Mouse (Mus musculus) CH12.LX (cell line): ENCODE measurements around the gene Tspan9.

Experiments used
- BHLHE40 ChIP-seq: IDR thresholded peaks from 2 replicates; pipeline ENCODE4 v1.6.1; 2011; ENCODE audit warnings: mild to moderate bottlenecking, low read depth, low read length, improper control_type of control experiment
- CTCF ChIP-seq, 2 experiments: IDR thresholded peaks in 1 of 2; conservative IDR thresholded peaks in 1 of 2; 2 replicates each; pipeline ENCODE4 v1.5.1; 2011 to 2012; ENCODE audit warnings: low read depth in 2 of 2, low read length in 2 of 2, improper control_type of control experiment in 1 of 2, inconsistent platforms in 1 of 2, mild to moderate bottlenecking in 1 of 2, moderate library complexity in 1 of 2
- ELF1 ChIP-seq: IDR thresholded peaks from 2 replicates; pipeline ENCODE4 v1.6.1; 2014; ENCODE audit warnings: low read depth, mild to moderate bottlenecking, inconsistent platforms, low read length, improper control_type of control experiment
- JUN ChIP-seq: IDR thresholded peaks from 2 replicates; pipeline ENCODE4 v1.6.1; 2011; ENCODE audit warnings: low read depth, mild to moderate bottlenecking, low read length, improper control_type of control experiment, moderate library complexity; ENCODE audit not compliant: insufficient read depth
- MAX ChIP-seq: IDR thresholded peaks from 2 replicates; pipeline ENCODE4 v1.6.1; 2011; ENCODE audit warnings: low read length, improper control_type of control experiment
- POLR2A ChIP-seq: IDR thresholded peaks from 2 replicates; pipeline ENCODE4 v1.6.1; 2011; ENCODE audit warnings: low read depth, mild to moderate bottlenecking, improper control_type of control experiment, low read length
- RCOR1 ChIP-seq: conservative IDR thresholded peaks from 2 replicates; pipeline ENCODE4 v1.6.1; 2012; ENCODE audit warnings: low read depth, mild to moderate bottlenecking, inconsistent platforms, low read length, improper control_type of control experiment
- SIN3A ChIP-seq: IDR thresholded peaks from 2 replicates; pipeline ENCODE4 v1.6.1; 2012; ENCODE audit warnings: low read length, improper control_type of control experiment, inconsistent platforms
- USF1 ChIP-seq: IDR thresholded peaks from 2 replicates; pipeline ENCODE4 v1.6.1; 2014; ENCODE audit warnings: low read depth, mild to moderate bottlenecking, inconsistent platforms, low read length, improper control_type of control experiment

GRCm38 (mm10) chr6:127960203-127960602 lies 183.2 kb downstream of the Tspan9 start:
- TF ChIP-seq JUN (no peak), SIN3A (no peak), POLR2A (no peak), USF1 (no peak), RCOR1 (no peak), MAX (no peak), ELF1 (no peak), BHLHE40 (no peak), CTCF (conservative IDR thresholded peaks at IDR 0.05 in 1 of 2, IDR thresholded peaks at IDR 0.05 in 1 of 2; ENCODE audit: low read depth in 2 of 2, low read length in 2 of 2) (no peak)
